Mouse (Mus musculus): Measurements from ENCODE around the gene Ube3c.
A peak's percentile ranks its signal among the peaks of the same experiment; 100 is the strongest.
"Not testable (repeated sequence)": the region's sequence is repeated elsewhere in the genome, so short reads cannot be mapped to it uniquely, and the experiment has no call there.

Gene Ube3c

GRCm38 (mm10) chr5:29568848-29569377 lies at the start of gene Ube3c:
Gene Ube3c (plus strand): TSS chr5:29569242.
- peak; percentile 98 for DNase-seq

- peak in 1 of 2 experiments; percentile 8 for DNase-seq
These were observed 8.9 kb upstream of the Ube3c start for GRCm38 (mm10) chr5:29560111-29560510.

GRCm38 (mm10) chr5:29560667-29561066 lies 8.4 kb upstream of the Ube3c start:
- no peak for DNase-seq

GRCm38 (mm10) chr5:29569378-29570280 lies 587 bp downstream of the Ube3c start:
- peak in 1 of 2 experiments; percentile 62 for DNase-seq

GRCm38 (mm10) chr5:29574286-29574685 lies 5.2 kb downstream of the Ube3c start:
- DNase-seq, result not testable (repeated sequence)

- no peak for DNase-seq
These were observed 6.0 kb downstream of the Ube3c start for GRCm38 (mm10) chr5:29575085-29575484.

- no peak for DNase-seq
These were observed 9.0 kb downstream of the Ube3c start for GRCm38 (mm10) chr5:29577795-29578631.

- no peak for DNase-seq
These were observed 15.0 kb downstream of the Ube3c start for GRCm38 (mm10) chr5:29583880-29584595.

- not testable (repeated sequence) for DNase-seq
These were observed 23.1 kb downstream of the Ube3c start for GRCm38 (mm10) chr5:29592161-29592560.

- no peak for DNase-seq
These were observed 37.5 kb downstream of the Ube3c start for GRCm38 (mm10) chr5:29606546-29606945.

- no peak for DNase-seq
These were observed 56.6 kb downstream of the Ube3c start for GRCm38 (mm10) chr5:29625610-29626009.

GRCm38 (mm10) chr5:29629941-29630340 lies 60.9 kb downstream of the Ube3c start:
- no peak for DNase-seq

- no peak for DNase-seq
These were observed 62.7 kb downstream of the Ube3c start for GRCm38 (mm10) chr5:29631711-29632110.

- DNase-seq, result no peak
These were observed 67.3 kb downstream of the Ube3c start for GRCm38 (mm10) chr5:29636298-29636697.

- no peak for DNase-seq
These were observed 67.8 kb downstream of the Ube3c start for GRCm38 (mm10) chr5:29636884-29637283.

- DNase-seq, result no peak
These were observed 72.3 kb downstream of the Ube3c start for GRCm38 (mm10) chr5:29641124-29641884.

- no peak for DNase-seq
These were observed 82.7 kb downstream of the Ube3c start for GRCm38 (mm10) chr5:29651696-29652095.

- DNase-seq, result no peak
These were observed 88.7 kb downstream of the Ube3c start for GRCm38 (mm10) chr5:29657590-29658339.

GRCm38 (mm10) chr5:29661246-29661645 lies 92.2 kb downstream of the Ube3c start:
- not testable (repeated sequence) for DNase-seq

GRCm38 (mm10) chr5:29665391-29665790 lies 96.3 kb downstream of the Ube3c start:
- no peak for DNase-seq

- DNase-seq, result no peak
These were observed 103.5 kb downstream of the Ube3c start for GRCm38 (mm10) chr5:29672551-29672950.

Measured in lung, adult 18-20 months (tissue).